Mouse (Mus musculus): Measurements from ENCODE around the gene Akap6. TPM values are rescaled to one million over a fixed set of nuclear protein-coding genes. Genes with fewer than 3 reads are reported as not detected.
A peak's percentile ranks its signal among the peaks of the same experiment; 100 is the strongest.

The Akap6 gene
- total RNA-seq, 2 experiments from 2014 or later, result 174 to 175 TPM

- intact Hi-C loops (cut with DNase I), result no loop called here
- DNase-seq (ENCODE audit: low spot score in 2 of 2), result no peak
Measured at GRCm38 (mm10) chr12:52876065-52876464, 176.9 kb downstream of the Akap6 start.

GRCm38 (mm10) chr12:52876978-52877769 is 178.0 kb downstream of the Akap6 start:
- DNase-seq (ENCODE audit: low spot score in 2 of 2), result no peak
- intact Hi-C loops (cut with DNase I), result no loop called here

GRCm38 (mm10) chr12:52879324-52879723 is 180.1 kb downstream of the Akap6 start:
- intact Hi-C loops (cut with DNase I), result no loop called here
- DNase-seq (ENCODE audit: low spot score in 2 of 2), result no peak

GRCm38 (mm10) chr12:52892519-52892918 is 193.3 kb downstream of the Akap6 start:
- intact Hi-C loops (cut with DNase I), result loop anchor here (10.0 kb wide), 5 partner anchors 198 to 878 kb away; partner anchors contain the start of genes Akap6 and Arhgap5
- DNase-seq (ENCODE audit: low spot score in 2 of 2), result no peak

- intact Hi-C loops (cut with DNase I), result loop anchor here (10.0 kb wide), 5 partner anchors 199 to 879 kb away; partner anchors contain the start of genes Akap6 and Arhgap5
- no peak for DNase-seq (ENCODE audit: low spot score in 2 of 2)
Measured at GRCm38 (mm10) chr12:52893656-52894405, 194.6 kb downstream of the Akap6 start.

GRCm38 (mm10) chr12:52895672-52896460 is 196.7 kb downstream of the Akap6 start:
- peak in 1 of 2 experiments; percentile 54 for DNase-seq (ENCODE audit: low spot score in 2 of 2)
- intact Hi-C loops (cut with DNase I), result loop anchor here (5.0 to 10.0 kb wide), 6 partner anchors 59 to 881 kb away; partner anchors contain the start of genes Akap6 and Arhgap5

- intact Hi-C loops (cut with DNase I), result loop anchor here (5.0 to 10.0 kb wide), 6 partner anchors 59 to 882 kb away; partner anchors contain the start of genes Akap6 and Arhgap5
- no peak for DNase-seq (ENCODE audit: low spot score in 2 of 2)
Measured at GRCm38 (mm10) chr12:52896785-52897184, 197.6 kb downstream of the Akap6 start.

- no peak for DNase-seq (ENCODE audit: low spot score in 2 of 2)
- intact Hi-C loops (cut with DNase I), result loop anchor here (5.0 to 10.0 kb wide), 6 partner anchors 61 to 883 kb away; partner anchors contain the start of genes Akap6 and Arhgap5
Measured at GRCm38 (mm10) chr12:52898130-52898529, 198.9 kb downstream of the Akap6 start.

- DNase-seq (ENCODE audit: low spot score in 2 of 2), result no peak
- intact Hi-C loops (cut with DNase I), result no loop called here
Measured at GRCm38 (mm10) chr12:52904046-52904445, 204.9 kb downstream of the Akap6 start.

GRCm38 (mm10) chr12:52908448-52909066 is 209.4 kb downstream of the Akap6 start:
- DNase-seq (ENCODE audit: low spot score in 2 of 2), result no peak
- intact Hi-C loops (cut with DNase I), result no loop called here

- DNase-seq (ENCODE audit: low spot score in 2 of 2), result no peak
- intact Hi-C loops (cut with DNase I), result loop anchor here (2.0 to 10.0 kb wide), 3 partner anchors 1150 to 1648 kb away; no protein-coding TSS in a partner anchor
Measured at GRCm38 (mm10) chr12:52910345-52910744, 211.2 kb downstream of the Akap6 start.

- intact Hi-C loops (cut with DNase I), result loop anchor here (2.0 to 10.0 kb wide), 3 partner anchors 1150 to 1648 kb away; no protein-coding TSS in a partner anchor
Measured at GRCm38 (mm10) chr12:52910819-52911218, 211.6 kb downstream of the Akap6 start.

GRCm38 (mm10) chr12:52918939-52919338 is 219.8 kb downstream of the Akap6 start:
- intact Hi-C loops (cut with DNase I), result loop anchor here (5.0 to 10.0 kb wide), 2 partner anchors 328 to 1576 kb away; partner anchors contain the start of gene Npas3
- no peak for DNase-seq (ENCODE audit: low spot score in 2 of 2)

More at GRCm38 (mm10) chr12:52910819-52911218, 211.6 kb downstream of the Akap6 start:
- peak; percentile 60 to 69 for DNase-seq (ENCODE audit: low spot score in 2 of 2)

- DNase-seq (ENCODE audit: low spot score in 2 of 2), result no peak
- intact Hi-C loops (cut with DNase I), result no loop called here
Measured at GRCm38 (mm10) chr12:52922510-52922909, 223.3 kb downstream of the Akap6 start.

- DNase-seq (ENCODE audit: low spot score in 2 of 2), result no peak
- intact Hi-C loops (cut with DNase I), result no loop called here
Measured at GRCm38 (mm10) chr12:52925448-52925847, 226.3 kb downstream of the Akap6 start.

- intact Hi-C loops (cut with DNase I), result no loop called here
- no peak for DNase-seq (ENCODE audit: low spot score in 2 of 2)
Measured at GRCm38 (mm10) chr12:52933832-52934231, 234.6 kb downstream of the Akap6 start.

GRCm38 (mm10) chr12:52934989-52935388 is 235.8 kb downstream of the Akap6 start:
- no peak for DNase-seq (ENCODE audit: low spot score in 2 of 2)
- intact Hi-C loops (cut with DNase I), result no loop called here

- DNase-seq (ENCODE audit: low spot score in 2 of 2), result no peak
- intact Hi-C loops (cut with DNase I), result no loop called here
Measured at GRCm38 (mm10) chr12:52938786-52939185, 239.6 kb downstream of the Akap6 start.

Measured in left cerebral cortex, postnatal 36 days (tissue).